Comparison of ENCODE assay signal across 15 mouse cellular contexts in the genomic region with DNA sequence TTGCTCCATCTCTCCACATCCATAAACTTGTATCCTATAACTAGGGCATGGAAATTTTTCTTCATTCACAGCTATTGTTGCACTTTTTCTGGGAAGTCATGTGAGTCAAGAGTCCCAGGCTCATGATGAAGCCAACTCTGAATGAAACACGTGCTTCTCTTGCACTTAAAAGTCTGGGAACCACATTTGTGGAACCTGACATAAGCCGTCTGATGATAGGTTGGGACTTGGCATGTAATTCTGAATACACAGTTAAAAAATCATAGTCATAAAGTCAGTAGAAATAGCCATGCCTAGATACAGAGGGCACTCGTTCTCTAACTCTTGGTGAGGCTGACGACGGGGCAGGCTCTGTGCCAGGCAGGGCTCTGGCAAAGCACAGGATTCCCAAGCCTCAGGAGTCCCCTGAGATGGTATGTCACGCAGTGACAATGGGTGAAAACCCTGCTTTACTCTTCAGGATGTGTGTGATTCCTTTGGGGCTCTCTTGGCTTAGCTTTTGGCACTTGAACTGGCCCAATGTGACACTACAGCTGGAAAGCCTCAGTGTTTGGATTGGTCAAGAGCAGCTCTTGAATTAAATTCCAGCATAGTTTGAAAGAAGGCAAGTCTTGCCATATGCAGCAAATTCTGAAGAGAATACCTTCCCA. TPM values are rescaled to one million over a fixed set of nuclear protein-coding genes. Genes with fewer than 3 reads are reported as not detected.
DNase-seq lines count a peak whose midpoint lies in the region; ATAC-seq and TF ChIP-seq lines count a peak whose summit lies in the region.
"Had no signal": no experiment of that assay in that cellular context is flagged by ENCODE, and none has a peak within 500 bp of the region (broad histone marks: within the 10 kb centered on the region; RNA-seq: fewer than 3 reads in every experiment).

No protein-coding gene starts in this region.

- peak; percentile 39; the same call in 1 of the 2 replicates for ATAC-seq in kidney, embryonic 16.5 days (ENCODE audit: low FRiP score, low TSS enrichment)
- peak; percentile 58; the same call in 1 of the 2 replicates for ATAC-seq in lung, embryonic 14.5 days (ENCODE audit: insufficient read depth)
- ATAC-seq in erythroid progenitor cell, adult 5-6 weeks (replicated peaks; ENCODE audit: low FRiP score, poor library complexity, severe bottlenecking) = no peak
- no peak for ATAC-seq in forebrain, embryonic 13.5 days

- H3K4me1 ChIP-seq in kidney, embryonic 16.5 days (ENCODE audit: insufficient read depth, low read length) = peaks cover 4% of the 10 kb centered on the region; the same call in 1 of the 2 replicates
- peaks cover 8% of the 10 kb centered on the region; the same call in 1 of the 2 replicates for H3K4me1 ChIP-seq in lung, embryonic 14.5 days (ENCODE audit: insufficient read depth)
- no peaks in the 10 kb centered on the region for H3K4me1 ChIP-seq in forebrain, embryonic 13.5 days

- no peaks in the 10 kb centered on the region for H3K9me3 ChIP-seq in kidney, embryonic 16.5 days (ENCODE audit: low read length)
- no peaks in the 10 kb centered on the region for H3K9me3 ChIP-seq in lung, embryonic 14.5 days (ENCODE audit: low read depth, low read length)
- H3K9me3 ChIP-seq in forebrain, embryonic 13.5 days (replicated peaks) = no peaks in the 10 kb centered on the region
- H3K9me3 ChIP-seq: hindbrain, embryonic 13.5 days had no signal

- DNase-seq in kidney, adult 9 months = no peak
- DNase-seq in gastrocnemius, adult 18-20 months (ENCODE audit: low spot score) = peak; percentile 45
- DNase-seq in heart, adult 9 months (ENCODE audit: low spot score in 2 of 2) = peak; percentile 81 to 85
- DNase-seq in lung, embryonic 14.5 days = peak; percentile 71
- DNase-seq in right cerebral cortex, postnatal 36 days (ENCODE audit: low spot score in 2 of 2) = no peak
- DNase-seq: cerebellum, adult 8-10 months; retina, postnatal 1 day had no signal

- WGBS in kidney, embryonic 16.5 days = 76% methylated on average over 6 of the region's 6 CpGs
- WGBS in lung, embryonic 14.5 days = 63% methylated on average over 6 of the region's 6 CpGs
- 83% methylated on average over 6 of the region's 6 CpGs for WGBS in forebrain, embryonic 13.5 days

- no peaks in the 10 kb centered on the region for H3K36me3 ChIP-seq in kidney, embryonic 16.5 days (ENCODE audit: insufficient read depth, low read length)
- no peaks in the 10 kb centered on the region for H3K36me3 ChIP-seq in lung, embryonic 14.5 days (ENCODE audit: insufficient read depth)
- no peaks in the 10 kb centered on the region for H3K36me3 ChIP-seq in forebrain, embryonic 13.5 days (ENCODE audit: poor library complexity, severe bottlenecking)
- H3K36me3 ChIP-seq: hindbrain, embryonic 13.5 days had no signal

- no peaks in the 10 kb centered on the region for H3K27me3 ChIP-seq in kidney, embryonic 16.5 days (ENCODE audit: insufficient read depth, low read length)
- H3K27me3 ChIP-seq in lung, embryonic 14.5 days (ENCODE audit: insufficient read depth, low read length) = no peaks in the 10 kb centered on the region
- no peaks in the 10 kb centered on the region for H3K27me3 ChIP-seq in forebrain, embryonic 13.5 days
- H3K27me3 ChIP-seq: CH12.LX; hindbrain, embryonic 13.5 days had no signal

- H3K4me3 ChIP-seq in kidney, embryonic 16.5 days (ENCODE audit: low read length) = no peak overlapping the region
- no peak overlapping the region for H3K4me3 ChIP-seq in lung, embryonic 14.5 days (ENCODE audit: low read depth, low read length)
- no peak overlapping the region for H3K4me3 ChIP-seq in forebrain, embryonic 13.5 days
- H3K4me3 ChIP-seq: hindbrain, embryonic 13.5 days had no signal

- no peak overlapping the region for H3K9ac ChIP-seq in kidney, embryonic 16.5 days (replicated peaks; ENCODE audit: low read length)
- H3K9ac ChIP-seq in lung, embryonic 14.5 days = no peak overlapping the region
- H3K9ac ChIP-seq in forebrain, embryonic 13.5 days = no peak overlapping the region
- H3K9ac ChIP-seq: hindbrain, embryonic 13.5 days had no signal

- H3K4me2 ChIP-seq in kidney, embryonic 16.5 days (replicated peaks; ENCODE audit: low read depth, low read length) = no peak overlapping the region
- H3K4me2 ChIP-seq in lung, embryonic 14.5 days = no peak overlapping the region
- no peak overlapping the region for H3K4me2 ChIP-seq in forebrain, embryonic 13.5 days
- H3K4me2 ChIP-seq: hindbrain, embryonic 13.5 days had no signal

- peak overlapping the region; percentile 29 for H3K27ac ChIP-seq in kidney, embryonic 16.5 days (ENCODE audit: low read length)
- peak overlapping the region; percentile 50; the same call in 1 of the 2 replicates for H3K27ac ChIP-seq in lung, embryonic 14.5 days (ENCODE audit: low read depth)
- H3K27ac ChIP-seq in forebrain, embryonic 13.5 days = no peak overlapping the region
- H3K27ac ChIP-seq: hindbrain, embryonic 13.5 days had no signal

- no peak for TF ChIP-seq CTCF in lung, embryonic 14.5 days (IDR thresholded peaks at IDR 0.05; ENCODE audit: low read depth)

RNA-seq across cellular contexts. Expression of a gene that starts 50.8 kb away (rescaled TPM):
- polyA plus RNA-seq in kidney, embryonic 16.5 days (2015; fragmentation: Nextera tagmentation; extraction: Ambion mirVana) = not detected in 2 replicates
- total RNA-seq in gastrocnemius, adult 18-20 months (2021) = not detected
- not detected in 2 replicates for polyA plus RNA-seq in lung, embryonic 14.5 days (2014; fragmentation: Nextera tagmentation; extraction: Ambion mirVana)
- total RNA-seq in erythroid progenitor cell, adult 5-6 weeks (2015; ENCODE audit: low replicate concordance) = not detected in 2 replicates
- total RNA-seq in erythroid progenitor cell, adult 5-6 weeks (2017; ENCODE audit: low replicate concordance) = not detected in 2 replicates
- not detected in 2 replicates for polyA plus RNA-seq in forebrain, embryonic 13.5 days (2015; fragmentation: Nextera tagmentation; extraction: Ambion mirVana)
- total RNA-seq: CH12.LX; layer of hippocampus, adult 8-10 months had no signal
- polyA plus RNA-seq: embryonic facial prominence, embryonic 11.5 days; hindbrain, embryonic 13.5 days; limb, embryonic 14.5 days had no signal

Comparison
In these comparisons a context has a peak if more than half of its experiments do, and no peak if none do; other contexts are left out.
1. ATAC-seq: peak in kidney, embryonic 16.5 days (single experiment) and lung, embryonic 14.5 days (single experiment); none in erythroid progenitor cell, adult 5-6 weeks (single experiment) and forebrain, embryonic 13.5 days (single experiment).
2. DNase-seq: peak in gastrocnemius, adult 18-20 months (single experiment), heart, adult 9 months (2 of 2) and lung, embryonic 14.5 days (single experiment); none in kidney, adult 9 months (single experiment) and right cerebral cortex, postnatal 36 days (0 of 2).